Mouse (Mus musculus) left cerebral cortex, postnatal 10 days (tissue): ENCODE measurements around the gene Tshr. TPM values are rescaled to one million over a fixed set of nuclear protein-coding genes. Genes with fewer than 3 reads are reported as not detected.
"Not testable (repeated sequence)": the region's sequence is repeated elsewhere in the genome, so short reads cannot be mapped to it uniquely, and the experiment has no call there.

ENCODE experiments used
- DNase-seq, 2 experiments: peaks; one replicate each; pipeline ENCODE4 v3.0.0; 2021 to 2022; ENCODE audit warnings: low spot score in 2 of 2, mixed read lengths in 1 of 2; ENCODE audit errors: extremely low spot score in 1 of 2
- intact Hi-C: fragments of 180-260 bp; cut with DNase I; formaldehyde crosslinking; loops from one replicate; pipeline ENCODE4 v1.15.1; 2025
- total RNA-seq, 2 experiments: library from RNA; stranded (reverse); gene quantifications; 2 replicates each; pipeline ENCODE4 v1.2.3; 2021

Tshr gene
- total RNA-seq, 2 experiments from 2014 or later: 2.0 to 2.9 TPM

DNA sequence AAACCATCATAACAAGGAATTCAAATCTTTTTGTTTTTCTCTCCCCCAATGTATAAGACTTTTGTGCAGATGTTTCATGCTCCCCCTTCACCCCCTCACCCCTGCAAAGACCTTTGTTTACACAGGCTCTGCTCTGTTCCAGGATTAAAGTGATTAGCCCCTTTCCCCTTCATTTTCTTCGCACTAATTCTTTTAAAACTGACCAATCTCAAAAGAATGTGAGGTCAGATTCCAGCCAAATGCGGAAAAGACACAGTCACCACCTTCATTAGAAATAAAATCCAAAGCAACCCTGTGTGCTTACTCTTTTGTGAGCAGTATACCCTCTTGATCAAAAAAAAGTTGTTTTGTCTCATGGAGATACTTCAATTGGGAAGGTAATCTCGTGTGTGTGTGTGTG, 104.0 kb downstream of the Tshr start:
- intact Hi-C loops: no loop called here
- DNase-seq: no peak

DNA sequence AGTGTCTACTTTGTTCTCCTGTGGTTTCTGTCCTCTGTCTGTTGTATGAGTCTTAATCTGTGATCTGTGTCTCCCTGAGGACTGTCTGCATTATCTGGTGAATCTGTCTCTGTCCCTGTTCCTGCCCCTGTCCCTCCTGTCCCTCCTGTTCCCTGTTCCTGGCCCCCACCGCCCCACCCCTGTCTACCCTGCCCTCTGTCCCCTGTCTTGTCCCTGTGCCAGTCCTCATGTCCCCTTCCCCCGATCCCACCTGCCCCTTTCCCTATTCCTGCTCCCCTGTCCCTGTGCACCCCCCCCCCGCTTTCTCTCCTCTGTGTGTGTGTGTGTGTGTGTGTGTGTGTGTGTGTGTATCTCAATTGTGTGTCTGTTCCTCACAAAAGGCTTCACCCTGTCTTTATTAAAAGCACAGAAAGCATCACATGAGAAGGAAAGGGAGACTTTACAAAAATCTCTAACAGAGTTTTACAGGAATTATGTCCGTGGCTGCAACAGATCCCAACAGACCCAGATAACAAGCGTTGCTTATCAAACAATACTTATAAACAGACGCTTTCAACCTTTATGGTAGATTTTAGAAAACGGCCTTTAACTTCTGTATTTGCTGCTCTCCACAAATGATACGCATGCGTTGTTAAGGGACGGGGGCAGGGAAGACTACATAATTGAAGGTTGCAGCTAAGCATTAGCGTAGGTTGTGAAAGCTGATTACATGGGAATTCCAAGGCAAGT, 111.3 kb downstream of the Tshr start:
- no peak for DNase-seq
- intact Hi-C loops: no loop called here

DNA sequence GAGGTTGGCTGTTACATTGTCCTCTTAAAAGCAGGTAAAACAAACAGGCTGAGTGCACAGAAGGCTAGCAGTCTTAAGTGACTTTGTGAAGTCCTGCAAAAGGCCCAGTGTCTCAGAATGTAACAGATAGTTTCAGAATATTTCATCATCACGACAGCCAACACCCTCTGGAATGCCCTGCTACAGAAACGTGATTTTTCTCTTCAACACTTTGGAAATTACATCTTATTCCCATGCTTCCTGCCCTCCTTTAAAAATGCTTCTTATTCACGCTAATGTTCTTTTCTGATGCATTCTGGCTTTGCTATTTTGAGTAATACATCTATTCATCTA, 111.8 kb downstream of the Tshr start:
- intact Hi-C loops: no loop called here
- no peak for DNase-seq

DNA sequence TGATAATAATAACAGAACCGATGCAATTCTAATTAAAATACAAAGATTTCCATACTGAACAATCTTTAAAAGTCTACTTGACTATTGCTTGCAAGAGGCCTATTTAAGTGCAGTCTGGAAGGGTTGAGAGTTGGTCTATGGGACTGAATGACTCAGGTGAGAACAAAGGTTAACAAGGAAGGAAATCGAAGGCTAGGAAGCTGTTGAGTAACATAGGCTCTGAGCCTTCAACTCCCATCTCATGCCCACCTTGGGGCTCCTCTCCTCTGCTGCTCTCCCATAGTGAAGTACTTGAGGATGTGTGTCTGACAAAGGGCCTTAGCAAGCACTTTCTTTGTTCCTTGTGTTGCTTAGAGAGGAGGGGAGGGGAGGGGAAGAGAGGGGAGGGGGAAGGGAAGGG, 116.1 kb downstream of the Tshr start:
- intact Hi-C loops: no loop called here
- no peak for DNase-seq

DNA sequence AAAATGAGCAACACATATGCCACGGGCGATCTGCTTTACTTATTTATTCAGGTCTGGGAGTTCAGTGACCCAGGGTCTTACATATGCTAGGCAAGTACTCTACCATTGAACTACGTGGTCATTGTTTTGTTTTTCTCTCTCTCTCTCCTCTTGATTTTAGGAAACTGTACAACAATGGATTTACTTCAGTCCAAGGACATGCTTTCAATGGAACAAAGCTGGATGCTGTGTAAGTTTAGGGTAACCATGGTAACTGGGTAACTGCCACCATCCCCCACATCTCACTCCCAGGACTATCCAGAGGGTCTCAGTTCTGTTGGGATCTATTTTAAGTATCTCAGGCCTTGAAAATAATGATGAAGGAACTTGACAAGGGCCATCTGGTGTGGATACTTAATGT, 127.4 kb downstream of the Tshr start:
- intact Hi-C loops: no loop called here
- no peak for DNase-seq

DNA sequence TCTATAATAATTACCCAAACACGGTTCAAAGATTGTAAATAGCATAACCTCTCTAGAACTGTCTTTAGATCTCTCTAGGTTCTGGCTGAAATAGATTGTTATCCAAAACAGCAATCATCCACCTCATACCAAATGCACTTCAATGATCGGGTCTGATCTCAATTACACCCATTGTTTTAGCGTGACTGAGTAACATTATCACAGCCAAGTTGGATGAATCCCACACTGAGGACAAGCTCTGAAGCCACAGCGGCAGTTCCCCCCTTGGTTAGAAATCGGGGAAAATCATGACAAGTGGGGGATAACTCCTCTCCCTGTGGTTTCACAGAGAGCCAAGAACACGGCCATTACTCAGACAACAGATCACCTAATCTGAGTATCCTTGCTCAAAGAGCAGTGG, 129.6 kb downstream of the Tshr start:
- intact Hi-C loops: no loop called here

DNA sequence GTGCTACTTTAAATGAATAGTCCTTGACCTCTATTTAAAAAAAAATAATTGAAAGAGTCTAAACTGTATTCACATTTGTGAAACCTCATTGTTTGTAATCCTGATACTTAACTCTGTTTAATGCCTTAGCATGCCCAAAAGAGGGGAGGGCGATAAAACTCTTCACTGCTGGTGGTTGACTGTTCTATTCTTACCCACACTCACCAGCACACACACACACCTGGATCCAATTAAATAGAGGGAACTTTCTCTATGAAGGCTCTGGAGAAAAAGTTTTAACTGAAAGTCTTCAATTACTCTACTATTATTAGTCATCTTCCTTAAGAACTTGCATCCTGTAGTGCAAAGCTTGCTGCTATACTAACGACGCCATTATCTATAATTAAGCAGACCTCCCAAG, 133.4 kb downstream of the Tshr start:
- intact Hi-C loops: no loop called here
- no peak for DNase-seq

More for the DNA sequence above, 129.6 kb downstream of the Tshr start:
- no peak for DNase-seq

DNA sequence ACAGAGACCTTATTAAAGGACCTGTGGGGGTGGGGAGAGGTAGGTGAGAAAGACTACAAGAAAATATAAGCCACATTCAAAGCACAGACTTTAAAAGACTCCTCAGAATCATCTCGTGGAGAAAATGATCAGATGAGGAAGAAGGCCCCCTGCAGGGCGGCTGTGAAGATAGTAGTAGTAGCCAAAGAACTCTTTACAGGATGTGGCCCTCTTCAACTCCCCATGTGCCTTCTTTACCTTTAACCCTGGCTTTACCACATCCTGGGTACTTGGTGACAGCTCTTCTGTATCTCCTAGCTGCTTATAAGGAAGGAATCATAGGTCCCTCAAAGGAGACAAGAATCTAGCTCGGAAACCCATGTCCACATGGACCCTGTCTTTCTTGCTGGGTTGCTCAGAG, 139.3 kb downstream of the Tshr start:
- no peak for DNase-seq
- intact Hi-C loops: no loop called here

DNA sequence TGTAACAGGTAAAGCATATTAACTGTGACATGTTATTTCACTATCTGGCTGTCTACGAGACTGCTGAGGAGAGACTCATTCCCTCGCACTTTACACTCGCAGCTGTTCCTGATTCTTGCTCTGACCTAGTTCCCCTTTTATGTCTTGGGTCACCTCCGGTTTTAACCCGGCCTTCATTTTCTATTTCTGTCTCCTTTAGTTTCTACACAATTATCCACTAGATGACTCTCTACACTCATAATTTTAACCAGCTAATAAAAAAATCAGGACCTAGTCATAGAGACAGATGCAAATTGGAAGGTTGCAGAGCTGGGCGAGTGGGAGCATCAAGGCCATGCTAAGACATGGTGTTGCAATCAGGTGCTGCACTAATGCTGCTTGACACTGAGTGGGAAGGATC, 150.2 kb downstream of the Tshr start:
- intact Hi-C loops: no loop called here
- DNase-seq: no peak

DNA sequence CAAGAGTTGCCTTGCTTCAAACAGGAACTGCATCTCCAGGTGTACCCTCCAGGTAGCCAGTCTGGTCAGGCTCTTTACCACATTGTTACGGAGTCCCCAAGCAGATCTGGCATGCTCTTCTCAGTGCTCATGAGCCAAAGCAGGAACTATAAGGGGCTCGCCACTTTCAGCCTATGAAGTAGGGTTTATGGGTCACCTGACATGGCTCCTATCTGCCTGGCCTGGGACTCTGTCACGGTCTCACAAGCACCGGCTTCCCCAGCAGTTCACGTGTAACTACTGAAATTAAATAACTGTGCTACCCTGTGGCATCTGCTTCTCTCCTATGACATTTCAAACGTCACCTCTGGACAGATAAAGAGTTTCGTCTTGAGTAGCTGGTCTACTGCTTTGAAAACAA, 155.8 kb downstream of the Tshr start:
- intact Hi-C loops: no loop called here
- no peak for DNase-seq

DNA sequence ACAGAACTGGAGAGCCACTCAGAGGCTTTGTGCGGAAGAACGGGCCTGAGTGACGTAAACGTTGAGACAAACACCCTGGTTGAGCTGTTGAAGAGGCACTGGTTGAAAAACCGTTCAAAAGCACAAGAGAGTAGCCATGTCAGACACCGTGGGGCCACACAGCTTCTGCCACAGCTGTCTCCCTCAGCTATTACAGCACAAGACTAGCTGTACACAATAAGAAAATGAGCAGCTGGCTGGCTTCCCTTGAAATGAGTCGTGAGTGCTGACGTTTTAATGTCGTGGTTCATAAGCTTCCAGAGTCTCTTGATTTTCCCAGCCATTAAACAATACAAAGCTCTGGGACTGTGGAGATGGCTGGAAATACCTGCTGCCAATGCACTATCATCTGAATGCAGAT, 165.1 kb downstream of the Tshr start:
- DNase-seq: no peak
- intact Hi-C loops: no loop called here

DNA sequence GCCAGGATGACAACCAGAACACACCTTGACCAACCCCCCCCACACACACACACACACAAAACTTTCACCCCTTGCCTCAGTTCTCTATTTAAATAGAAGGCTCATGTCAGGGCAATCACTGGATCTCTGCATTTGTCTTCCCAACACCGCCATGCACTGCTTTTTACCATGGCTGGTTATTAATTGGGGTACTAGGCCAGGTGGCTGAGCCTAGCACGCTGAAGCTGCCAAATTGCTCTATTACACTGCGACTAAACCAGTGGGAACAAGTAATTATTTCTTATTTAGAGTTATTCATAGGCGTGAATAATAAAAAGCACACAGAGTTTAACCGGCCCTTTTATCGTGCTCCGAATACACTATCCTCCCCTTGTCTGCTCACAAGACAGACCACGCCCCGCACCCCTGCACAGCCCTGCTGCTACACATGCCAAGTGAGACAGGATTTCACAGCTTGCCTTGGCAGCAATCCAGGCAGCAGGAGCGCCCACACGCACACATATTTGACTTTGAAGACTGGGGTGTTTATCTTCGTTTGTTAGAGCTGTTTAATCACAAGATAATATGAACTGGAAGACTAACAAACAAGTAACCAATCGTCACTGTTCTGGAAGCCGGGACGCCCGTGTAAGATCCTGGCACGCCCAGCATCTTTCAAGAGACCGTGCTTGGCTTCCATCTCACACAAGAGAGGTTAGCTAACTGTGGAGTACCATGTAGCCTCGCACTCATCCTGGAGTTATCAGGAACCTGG, 167.6 kb downstream of the Tshr start:
- peak; percentile 77 to 90 for DNase-seq
- intact Hi-C loops: no loop called here

DNA sequence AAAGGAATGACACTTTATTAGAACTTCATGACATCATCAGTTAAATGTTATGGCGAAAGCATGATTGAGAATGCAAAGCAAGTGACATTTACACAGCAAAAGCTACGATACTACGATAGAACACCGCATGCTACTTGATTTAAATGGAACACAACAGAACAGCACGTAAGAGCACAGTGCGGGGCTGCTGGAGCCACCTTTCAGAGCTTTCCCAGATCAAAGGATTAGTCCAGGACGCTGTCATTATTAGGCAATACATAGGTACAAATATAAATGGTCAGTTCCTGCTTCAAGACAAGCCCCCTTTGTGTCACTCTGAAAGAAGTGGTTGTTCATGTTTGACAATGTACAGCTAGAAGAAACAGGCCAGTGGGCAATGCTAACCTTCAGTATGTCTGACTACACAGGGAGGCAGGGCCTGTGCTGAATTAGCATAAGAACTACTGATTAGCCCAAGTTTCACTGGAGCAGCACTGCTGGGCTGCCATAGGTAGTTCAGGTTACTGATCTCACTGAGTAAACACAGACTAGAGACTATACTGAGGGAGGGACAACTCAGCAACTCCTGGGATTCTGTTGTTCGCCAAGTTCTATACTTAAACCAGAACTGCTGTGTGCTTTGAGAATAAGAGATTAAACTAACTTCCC, 173.1 kb downstream of the Tshr start:
- DNase-seq, intact Hi-C loops: not testable (repeated sequence)

DNA sequence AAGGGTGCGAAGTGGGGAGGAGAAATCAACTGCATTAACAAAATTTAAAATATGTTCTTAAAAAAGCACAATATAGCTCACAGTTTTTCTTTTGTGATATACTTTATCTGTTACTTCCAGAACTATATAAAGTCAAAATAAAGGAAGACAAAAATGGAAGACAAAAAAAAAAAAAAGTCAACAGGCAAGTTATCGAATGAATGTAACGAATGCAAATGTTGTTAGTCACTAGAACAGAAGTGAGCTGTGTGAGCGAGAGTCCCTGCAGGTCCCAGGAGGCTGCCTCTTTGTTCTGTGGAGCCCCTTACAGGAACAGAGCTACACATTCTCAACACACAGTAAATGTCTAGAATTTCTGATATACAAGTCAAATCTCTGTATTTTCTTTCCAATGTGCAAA, 173.8 kb downstream of the Tshr start:
- intact Hi-C loops, DNase-seq: not testable (repeated sequence)

DNA sequence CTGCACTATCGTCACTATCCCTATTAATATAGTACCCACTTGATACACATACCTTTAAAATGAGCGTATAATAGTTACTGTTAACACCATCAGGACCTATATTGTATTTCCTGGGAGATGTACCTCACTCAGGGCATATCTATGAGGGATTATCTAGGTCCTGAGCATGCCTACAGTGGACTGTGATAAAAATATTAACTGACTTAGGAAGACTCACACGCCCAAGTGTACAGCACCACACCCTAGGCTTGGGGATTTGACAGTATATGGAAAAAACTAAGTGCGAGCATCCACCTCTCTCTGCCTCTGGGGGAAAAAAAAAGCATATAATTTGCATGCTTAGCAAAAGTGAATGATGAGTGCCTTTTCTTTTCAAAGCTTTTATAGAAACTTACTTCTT, 182.8 kb downstream of the Tshr start:
- intact Hi-C loops: loop anchor here (5.0 kb wide), 1 partner anchor 165 kb away; no protein-coding TSS in a partner anchor

DNA sequence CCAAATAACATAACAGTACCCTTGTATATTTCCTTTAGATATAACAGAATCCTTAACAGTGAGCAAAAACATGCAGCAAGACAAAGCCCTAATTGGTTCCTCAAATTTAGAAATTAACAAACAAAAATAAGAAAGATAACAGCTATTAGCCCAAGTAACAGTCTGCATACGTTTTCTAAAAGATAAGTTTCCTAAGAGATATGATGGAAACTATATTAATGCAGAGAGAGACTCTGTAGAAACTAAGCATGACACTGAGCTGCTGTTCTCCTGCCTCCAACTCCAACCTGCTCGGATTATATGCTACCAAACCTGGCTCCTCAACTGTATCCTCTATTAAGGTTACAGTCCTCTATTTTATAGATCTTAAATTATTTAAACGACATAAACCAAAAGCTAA, 184.9 kb downstream of the Tshr start:
- DNase-seq: no peak
- intact Hi-C loops: loop anchor here (5.0 kb wide), 1 partner anchor 167 kb away; no protein-coding TSS in a partner anchor

More for the DNA sequence above, 182.8 kb downstream of the Tshr start:
- no peak for DNase-seq

DNA sequence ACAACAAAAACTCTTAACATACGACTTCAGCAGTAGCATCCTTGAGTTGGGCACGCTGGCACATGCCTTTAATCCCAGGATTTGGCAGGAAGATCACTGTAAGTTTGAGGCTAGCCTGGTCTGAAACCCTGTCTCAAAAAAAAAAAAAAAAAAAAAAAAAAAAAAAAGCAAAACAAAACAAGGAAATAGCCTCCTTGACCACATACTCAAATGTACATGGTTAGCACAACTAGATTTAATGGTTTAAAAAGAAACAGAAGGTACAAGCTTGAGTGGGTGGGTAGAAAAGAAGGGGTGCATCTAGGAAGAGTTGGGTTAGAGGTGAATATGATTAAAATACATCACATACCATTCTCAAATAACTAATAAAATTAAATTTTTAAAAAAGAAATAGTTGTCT, 187.3 kb downstream of the Tshr start:
- no peak for DNase-seq
- intact Hi-C loops: no loop called here

DNA sequence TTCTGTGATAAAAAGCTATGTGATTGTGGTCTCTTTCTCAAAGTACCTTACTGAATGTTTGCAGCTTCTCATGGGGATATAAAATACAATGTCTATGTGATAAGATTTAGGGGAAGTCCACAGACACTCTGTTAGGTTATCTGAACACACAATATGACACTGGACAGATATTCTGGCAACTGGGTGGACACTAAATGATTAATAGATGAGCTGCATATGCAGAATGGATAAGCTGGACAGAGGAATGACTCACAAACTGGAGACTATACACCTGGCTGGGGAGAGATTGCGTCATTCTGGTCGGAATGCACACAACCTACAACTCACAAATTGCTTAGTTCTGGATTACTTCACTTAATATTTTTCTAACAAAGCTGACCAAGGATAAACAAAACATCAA, 195.3 kb downstream of the Tshr start:
- intact Hi-C loops: loop anchor here (10.0 kb wide), 1 partner anchor 225 kb away; no protein-coding TSS in a partner anchor
- DNase-seq: no peak

DNA sequence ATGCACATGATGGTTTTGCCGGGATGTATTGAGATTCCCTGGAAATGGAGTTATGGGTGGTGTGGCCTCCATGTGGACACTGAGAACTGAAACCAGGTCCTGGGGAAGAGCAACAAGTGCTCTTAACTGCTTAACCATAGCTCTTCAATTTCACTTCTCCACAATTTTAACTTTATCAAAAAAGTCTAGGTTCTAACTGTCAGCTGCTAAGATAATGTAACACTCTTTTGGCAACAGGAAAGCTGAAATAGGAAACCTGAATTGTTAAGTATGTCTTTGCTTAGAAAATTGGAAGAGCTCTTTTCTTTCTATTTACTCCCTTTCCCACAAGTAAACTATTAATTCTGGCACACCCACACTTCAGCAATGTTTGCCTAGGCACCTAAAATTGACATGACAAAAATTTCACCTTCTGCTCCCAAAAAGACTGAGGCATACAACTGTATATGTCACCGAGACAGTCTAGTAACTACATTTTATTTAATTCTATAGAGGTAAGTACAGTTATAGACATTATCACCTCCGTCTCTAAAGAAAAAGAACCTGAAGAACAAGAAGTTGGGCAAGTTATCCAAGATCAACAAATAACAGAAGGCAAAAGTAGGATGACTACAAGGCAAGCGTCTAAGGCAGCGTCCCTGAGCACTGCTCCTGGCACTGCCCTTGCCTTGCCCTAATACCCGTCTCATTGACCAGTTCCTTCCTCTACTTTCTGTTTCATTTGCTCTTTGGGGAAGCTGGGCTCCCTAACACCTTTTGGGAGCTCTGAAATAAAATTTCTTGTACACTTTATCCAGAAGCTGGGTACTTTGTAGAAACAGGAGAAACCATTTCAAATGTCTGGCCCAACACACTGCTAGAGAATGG, 197.1 kb downstream of the Tshr start:
- intact Hi-C loops: loop anchor here (10.0 kb wide), 1 partner anchor 223 kb away; no protein-coding TSS in a partner anchor
- DNase-seq: no peak
